Mouse (Mus musculus): Measurements from ENCODE around the gene Gm17428. TPM values are rescaled to one million over a fixed set of nuclear protein-coding genes. Genes with fewer than 3 reads are reported as not detected.

The Gm17428 gene
- polyA plus RNA-seq, 1 experiment = not detected

DNA sequence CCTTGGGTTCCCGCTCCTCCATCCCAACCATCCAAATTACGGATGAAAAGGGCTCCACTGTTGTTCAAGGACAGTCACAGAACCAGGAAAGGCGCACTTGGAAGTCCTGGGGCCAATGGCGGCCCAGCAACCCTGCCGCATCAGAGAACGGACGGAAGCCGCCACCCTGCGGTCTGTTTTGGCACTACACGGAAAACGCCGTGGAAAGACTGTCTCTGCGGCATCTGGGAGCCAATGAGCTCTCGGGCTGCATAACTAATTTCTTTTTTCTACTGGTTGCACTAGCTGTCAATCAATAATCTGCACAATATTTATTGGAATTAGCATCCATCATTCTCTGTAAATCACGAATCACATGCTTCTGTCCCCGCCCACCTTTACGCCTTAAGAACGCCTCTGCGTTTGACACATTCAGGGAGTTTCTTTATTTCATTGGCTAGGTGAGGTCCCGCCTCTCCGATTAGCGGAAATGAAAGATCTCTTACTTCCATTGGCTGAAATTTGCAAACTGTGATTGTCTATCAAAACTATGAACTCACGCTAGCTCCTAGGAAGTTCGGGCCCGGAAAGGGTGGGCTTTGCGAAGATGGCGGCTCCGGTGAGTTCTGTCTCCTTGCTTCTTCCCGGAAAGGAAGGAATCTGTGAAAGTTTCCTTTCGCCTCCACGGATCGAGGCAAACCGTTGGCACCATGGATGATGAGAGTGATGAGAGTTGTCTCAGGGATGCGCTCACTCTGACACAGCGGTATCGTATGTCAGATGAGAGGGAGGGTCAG is 38.4 kb downstream of the Gm17428 start, which contains the start of gene Ngdn:
TSS of gene Ngdn (plus strand) at position 464 of the 776 bp plus-strand sequence.
- Histone ChIP-seq H3K27me3 (ENCODE audit: control insufficient read depth, insufficient read depth, low read length, poor library complexity, severe bottlenecking) (no peaks in the 10 kb centered on the region), H3K9me3 (replicated peaks; ENCODE audit: control insufficient read depth, insufficient read depth, low read length, poor library complexity, severe bottlenecking) (no peaks in the 10 kb centered on the region)
- TF ChIP-seq EP300 (IDR thresholded peaks at IDR 0.05; ENCODE audit: insufficient read depth, low read depth, low read length) (no peak), CTCF (IDR thresholded peaks at IDR 0.05; ENCODE audit: low read depth, low read length) (peak; percentile 69), POLR2A (IDR thresholded peaks at IDR 0.05; ENCODE audit: insufficient read depth, low read length) (peak; percentile 64)

DNA sequence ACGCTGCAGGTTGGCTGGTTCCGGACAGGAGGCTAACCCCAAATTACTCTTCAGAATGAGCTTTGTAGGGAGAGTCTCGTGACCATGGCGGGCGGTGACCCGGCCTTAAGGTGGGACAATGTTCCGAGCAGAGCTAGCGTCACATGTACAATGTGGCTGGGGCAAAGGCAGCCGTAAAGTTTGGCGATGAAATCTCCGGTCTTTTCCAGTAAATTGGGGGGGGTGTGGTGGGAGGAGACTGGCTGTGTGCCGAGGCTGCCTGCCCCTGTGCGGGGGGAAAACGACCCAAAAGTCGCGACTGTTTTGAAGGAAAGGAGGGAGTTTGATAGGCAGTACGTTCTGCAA is 39.0 kb downstream of the Gm17428 start:
- Histone ChIP-seq H3K27me3 (ENCODE audit: control insufficient read depth, insufficient read depth, low read length, poor library complexity, severe bottlenecking) (no peaks in the 10 kb centered on the region), H3K9me3 (replicated peaks; ENCODE audit: control insufficient read depth, insufficient read depth, low read length, poor library complexity, severe bottlenecking) (no peaks in the 10 kb centered on the region), H3K27ac (ENCODE audit: insufficient read depth, low read length) (0 out of 2 replicates have a peak overlapping the region, but pooled peaks have one; percentile 2), H3K4me3 (ENCODE audit: low read depth, low read length) (peak overlapping the region; percentile 88), H3K36me3 (ENCODE audit: control insufficient read depth, insufficient read depth, low read length, poor library complexity, severe bottlenecking) (peaks cover 5% of the 10 kb centered on the region; the same call in 1 of the 2 replicates), H3K9ac (ENCODE audit: low read depth, poor library complexity, severe bottlenecking) (peak overlapping the region; percentile 53), H3K4me1 (ENCODE audit: control insufficient read depth, insufficient read depth, low read length) (no peaks in the 10 kb centered on the region)
- no peak for TF ChIP-seq CTCF (IDR thresholded peaks at IDR 0.05; ENCODE audit: low read depth, low read length)
- no peak for TF ChIP-seq EP300 (IDR thresholded peaks at IDR 0.05; ENCODE audit: insufficient read depth, low read depth, low read length)
- TF ChIP-seq POLR2A (IDR thresholded peaks at IDR 0.05; ENCODE audit: insufficient read depth, low read length) = no peak

More for the DNA sequence above, 38.4 kb downstream of the Gm17428 start, which contains the start of gene Ngdn:
- peak within 1 kb of the TSS; percentile 77 for H3K9ac ChIP-seq (ENCODE audit: low read depth, poor library complexity, severe bottlenecking)
- no peaks in the 10 kb centered on the region for H3K4me1 ChIP-seq (ENCODE audit: control insufficient read depth, insufficient read depth, low read length)
- peak within 1 kb of the TSS; percentile 71 for H3K27ac ChIP-seq (ENCODE audit: insufficient read depth, low read length)
- peak within 1 kb of the TSS; percentile 89 for H3K4me3 ChIP-seq (ENCODE audit: low read depth, low read length)
- 0 out of 2 replicates have a peak, but pooled peaks cover 2% of the 10 kb centered on the region for H3K36me3 ChIP-seq (ENCODE audit: control insufficient read depth, insufficient read depth, low read length, poor library complexity, severe bottlenecking)

DNA sequence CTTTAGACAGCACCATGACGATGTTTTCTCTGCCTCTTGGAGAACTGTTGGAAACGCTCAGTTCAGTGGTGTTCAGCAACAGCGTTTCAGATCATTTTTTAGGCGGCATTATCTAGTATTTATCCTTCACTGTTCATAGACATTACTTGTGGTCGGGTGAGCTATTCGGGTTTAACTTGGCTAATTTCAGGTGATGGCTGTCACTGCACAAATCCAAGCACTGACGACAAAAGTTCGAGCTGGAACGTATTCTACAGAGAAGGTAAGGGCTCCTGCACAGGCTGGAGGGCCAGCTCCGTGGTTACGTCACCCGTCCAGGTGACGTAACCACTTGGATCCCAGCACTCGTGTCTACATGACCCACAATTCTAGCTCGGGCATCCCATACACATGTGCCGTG is 40.1 kb downstream of the Gm17428 start:
- Histone ChIP-seq H3K9me3 (replicated peaks; ENCODE audit: control insufficient read depth, insufficient read depth, low read length, poor library complexity, severe bottlenecking) (no peaks in the 10 kb centered on the region), H3K36me3 (ENCODE audit: control insufficient read depth, insufficient read depth, low read length, poor library complexity, severe bottlenecking) (peaks cover 12% of the 10 kb centered on the region), H3K4me1 (ENCODE audit: control insufficient read depth, insufficient read depth, low read length) (no peaks in the 10 kb centered on the region), H3K27ac (ENCODE audit: insufficient read depth, low read length) (no peak overlapping the region), H3K27me3 (ENCODE audit: control insufficient read depth, insufficient read depth, low read length, poor library complexity, severe bottlenecking) (no peaks in the 10 kb centered on the region), H3K4me3 (ENCODE audit: low read depth, low read length) (no peak overlapping the region), H3K9ac (ENCODE audit: low read depth, poor library complexity, severe bottlenecking) (no peak overlapping the region)
- TF ChIP-seq CTCF (IDR thresholded peaks at IDR 0.05; ENCODE audit: low read depth, low read length) = no peak
- no peak for TF ChIP-seq POLR2A (IDR thresholded peaks at IDR 0.05; ENCODE audit: insufficient read depth, low read length)

DNA sequence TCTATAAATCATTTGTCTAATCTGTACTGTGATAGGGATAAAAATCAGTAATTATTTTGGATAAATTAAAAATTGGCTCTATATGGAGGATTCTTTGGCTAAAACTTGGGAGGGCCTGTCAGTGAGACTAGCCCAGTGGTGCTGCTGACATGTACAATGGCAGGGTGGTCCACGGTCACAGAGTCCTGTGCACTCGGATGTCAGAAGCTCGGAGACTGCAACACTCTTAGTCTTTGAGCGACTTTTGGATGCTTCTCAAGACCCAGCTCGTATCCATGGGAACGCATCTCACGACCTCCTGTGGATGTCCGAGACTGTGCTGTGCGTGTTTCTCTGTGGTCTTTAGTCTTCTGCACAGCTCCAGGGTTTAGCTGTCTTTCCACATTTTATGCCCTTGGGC is 43.7 kb downstream of the Gm17428 start:
- no peaks in the 10 kb centered on the region for H3K9me3 ChIP-seq (replicated peaks; ENCODE audit: control insufficient read depth, insufficient read depth, low read length, poor library complexity, severe bottlenecking)
- peaks cover 37% of the 10 kb centered on the region for H3K36me3 ChIP-seq (ENCODE audit: control insufficient read depth, insufficient read depth, low read length, poor library complexity, severe bottlenecking)
- H3K27ac ChIP-seq (ENCODE audit: insufficient read depth, low read length) = no peak overlapping the region
- TF ChIP-seq CTCF (IDR thresholded peaks at IDR 0.05; ENCODE audit: low read depth, low read length) (no peak), EP300 (IDR thresholded peaks at IDR 0.05; ENCODE audit: insufficient read depth, low read depth, low read length) (no peak), POLR2A (IDR thresholded peaks at IDR 0.05; ENCODE audit: insufficient read depth, low read length) (no peak)
- H3K4me1 ChIP-seq (ENCODE audit: control insufficient read depth, insufficient read depth, low read length) = no peaks in the 10 kb centered on the region
- H3K4me3 ChIP-seq (ENCODE audit: low read depth, low read length) = no peak overlapping the region
- H3K27me3 ChIP-seq (ENCODE audit: control insufficient read depth, insufficient read depth, low read length, poor library complexity, severe bottlenecking) = no peaks in the 10 kb centered on the region
- no peak overlapping the region for H3K9ac ChIP-seq (ENCODE audit: low read depth, poor library complexity, severe bottlenecking)

DNA sequence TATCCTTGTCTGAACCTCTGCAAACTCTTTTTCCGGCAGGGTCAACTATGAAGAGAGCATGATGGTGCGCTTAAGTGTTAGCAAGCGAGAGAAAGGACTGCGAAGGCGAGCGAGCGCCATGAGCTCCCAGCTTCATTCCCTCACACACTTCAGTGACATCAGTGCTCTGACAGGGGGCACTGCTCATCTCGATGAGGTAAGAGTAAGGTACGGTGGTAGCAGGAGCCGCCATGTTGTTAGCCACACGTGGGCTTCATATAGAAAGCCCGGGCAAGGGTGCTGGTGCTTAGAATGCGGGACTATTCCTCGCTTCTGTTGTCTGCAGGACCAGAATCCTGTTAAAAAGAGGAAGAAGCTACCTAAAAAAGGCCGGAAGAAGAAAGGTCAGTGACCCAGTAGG is 46.3 kb downstream of the Gm17428 start:
- H3K4me3 ChIP-seq (ENCODE audit: low read depth, low read length) = no peak overlapping the region
- TF ChIP-seq EP300 (IDR thresholded peaks at IDR 0.05; ENCODE audit: insufficient read depth, low read depth, low read length) (no peak), POLR2A (IDR thresholded peaks at IDR 0.05; ENCODE audit: insufficient read depth, low read length) (no peak), CTCF (IDR thresholded peaks at IDR 0.05; ENCODE audit: low read depth, low read length) (no peak)
- peak overlapping the region; percentile 37; the same call in 1 of the 2 replicates for H3K27ac ChIP-seq (ENCODE audit: insufficient read depth, low read length)
- H3K36me3 ChIP-seq (ENCODE audit: control insufficient read depth, insufficient read depth, low read length, poor library complexity, severe bottlenecking) = peaks cover 35% of the 10 kb centered on the region
- no peaks in the 10 kb centered on the region for H3K27me3 ChIP-seq (ENCODE audit: control insufficient read depth, insufficient read depth, low read length, poor library complexity, severe bottlenecking)
- H3K9me3 ChIP-seq (replicated peaks; ENCODE audit: control insufficient read depth, insufficient read depth, low read length, poor library complexity, severe bottlenecking) = no peaks in the 10 kb centered on the region
- no peaks in the 10 kb centered on the region for H3K4me1 ChIP-seq (ENCODE audit: control insufficient read depth, insufficient read depth, low read length)
- H3K9ac ChIP-seq (ENCODE audit: low read depth, poor library complexity, severe bottlenecking) = no peak overlapping the region

DNA sequence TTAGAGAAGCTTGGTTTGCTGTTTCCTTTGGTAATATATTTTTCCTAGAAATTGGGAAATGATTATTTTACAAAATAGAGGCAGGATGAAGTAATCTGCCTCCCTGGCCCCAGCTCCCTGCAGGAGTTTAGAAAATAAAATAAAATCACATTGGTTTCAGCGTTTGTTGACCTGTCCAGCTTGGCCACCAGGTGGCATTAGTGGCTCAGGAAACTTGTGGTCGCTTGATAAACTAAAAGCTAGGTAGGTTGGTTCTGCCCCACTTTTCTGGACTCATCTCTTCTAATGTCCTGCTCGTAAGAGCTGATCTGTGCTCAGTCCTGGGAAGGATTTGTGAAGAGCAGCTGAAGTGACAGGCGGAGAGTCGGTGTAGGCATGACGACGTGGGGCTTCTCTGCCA is 47.5 kb downstream of the Gm17428 start:
- Histone ChIP-seq H3K27me3 (ENCODE audit: control insufficient read depth, insufficient read depth, low read length, poor library complexity, severe bottlenecking) (no peaks in the 10 kb centered on the region), H3K9me3 (replicated peaks; ENCODE audit: control insufficient read depth, insufficient read depth, low read length, poor library complexity, severe bottlenecking) (no peaks in the 10 kb centered on the region), H3K27ac (ENCODE audit: insufficient read depth, low read length) (no peak overlapping the region), H3K36me3 (ENCODE audit: control insufficient read depth, insufficient read depth, low read length, poor library complexity, severe bottlenecking) (peaks cover 35% of the 10 kb centered on the region), H3K9ac (ENCODE audit: low read depth, poor library complexity, severe bottlenecking) (no peak overlapping the region), H3K4me1 (ENCODE audit: control insufficient read depth, insufficient read depth, low read length) (no peaks in the 10 kb centered on the region), H3K4me3 (ENCODE audit: low read depth, low read length) (no peak overlapping the region)
- peak; percentile 51 for TF ChIP-seq CTCF (IDR thresholded peaks at IDR 0.05; ENCODE audit: low read depth, low read length)
- no peak for TF ChIP-seq EP300 (IDR thresholded peaks at IDR 0.05; ENCODE audit: insufficient read depth, low read depth, low read length)

All from ES-Bruce4 (cell line).